Mouse (Mus musculus): Measurements from ENCODE around the gene Krt33b.

Krt33b gene

DNA sequence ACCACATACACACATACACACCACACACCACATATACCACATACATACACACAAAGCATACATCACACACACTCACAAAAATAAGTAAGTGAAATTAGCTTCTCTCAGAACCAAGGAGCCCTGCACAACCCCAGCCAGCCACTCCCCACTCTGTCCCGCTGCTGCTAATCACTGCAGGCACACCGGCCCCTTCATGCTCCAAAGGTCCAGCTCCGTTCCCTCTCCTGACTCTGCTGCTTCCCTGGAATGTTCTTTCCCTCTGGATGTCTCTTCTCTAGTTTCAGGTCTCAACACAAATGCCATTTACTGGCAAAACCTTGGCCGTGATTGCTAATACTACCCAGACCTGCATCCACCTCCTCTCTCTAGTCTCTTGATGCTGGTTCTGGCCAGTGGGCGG is 19.0 kb downstream of the Krt33b start:
- H3K27me3 ChIP-seq (ENCODE audit: control insufficient read depth, insufficient read depth, low read length, poor library complexity, severe bottlenecking): no peaks in the 10 kb centered on the region
- no peaks in the 10 kb centered on the region for H3K36me3 ChIP-seq (ENCODE audit: control insufficient read depth, insufficient read depth, low read length, poor library complexity, severe bottlenecking)
- no peak for DNase-seq (ENCODE audit: low read depth, low spot score)

DNA sequence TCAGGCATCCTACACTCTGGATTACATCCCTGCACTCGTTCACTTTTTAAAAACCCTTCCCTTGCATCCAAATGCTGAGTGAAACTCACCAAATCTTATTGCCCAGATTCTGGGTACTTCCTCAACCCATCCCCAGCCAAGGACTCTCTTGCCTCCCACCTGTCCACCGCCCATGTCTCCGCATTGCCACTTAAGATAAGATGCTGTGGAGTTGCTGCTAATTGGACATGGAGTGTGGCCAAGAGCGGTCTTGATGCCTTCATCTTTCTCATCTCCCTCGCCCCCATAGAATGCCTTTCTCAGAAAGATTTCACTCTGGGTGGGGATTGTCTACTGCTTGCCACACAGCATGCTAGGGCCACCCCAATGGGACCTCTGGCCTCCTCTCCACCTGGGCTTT is 21.3 kb downstream of the Krt33b start:
- Histone ChIP-seq H3K27me3 (ENCODE audit: control insufficient read depth, insufficient read depth, low read length, poor library complexity, severe bottlenecking) (no peaks in the 10 kb centered on the region), H3K36me3 (ENCODE audit: control insufficient read depth, insufficient read depth, low read length, poor library complexity, severe bottlenecking) (no peaks in the 10 kb centered on the region)
- no peak for DNase-seq (ENCODE audit: low read depth, low spot score)

DNA sequence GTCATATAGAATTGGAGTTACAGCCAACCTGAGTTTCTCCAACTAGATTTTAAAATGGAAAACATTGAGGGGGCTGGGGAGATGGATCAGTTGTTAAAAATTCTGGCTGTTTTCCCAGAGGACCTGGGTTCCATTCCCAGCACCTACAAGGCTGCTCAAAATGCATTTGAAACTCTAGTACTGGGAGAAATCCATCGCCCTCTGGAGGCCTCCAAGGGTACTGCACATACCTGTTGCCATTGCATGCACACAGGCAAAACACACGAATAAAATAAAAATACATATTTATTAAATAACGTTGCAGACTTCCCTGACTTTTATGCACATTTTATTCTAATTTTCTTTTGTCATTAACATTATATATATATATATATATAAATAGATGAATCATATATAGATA is 23.0 kb downstream of the Krt33b start:
- Histone ChIP-seq H3K36me3 (ENCODE audit: control insufficient read depth, insufficient read depth, low read length, poor library complexity, severe bottlenecking) (no peaks in the 10 kb centered on the region), H3K27me3 (ENCODE audit: control insufficient read depth, insufficient read depth, low read length, poor library complexity, severe bottlenecking) (no peaks in the 10 kb centered on the region)
- peak; percentile 11 for DNase-seq (ENCODE audit: low read depth, low spot score)

DNA sequence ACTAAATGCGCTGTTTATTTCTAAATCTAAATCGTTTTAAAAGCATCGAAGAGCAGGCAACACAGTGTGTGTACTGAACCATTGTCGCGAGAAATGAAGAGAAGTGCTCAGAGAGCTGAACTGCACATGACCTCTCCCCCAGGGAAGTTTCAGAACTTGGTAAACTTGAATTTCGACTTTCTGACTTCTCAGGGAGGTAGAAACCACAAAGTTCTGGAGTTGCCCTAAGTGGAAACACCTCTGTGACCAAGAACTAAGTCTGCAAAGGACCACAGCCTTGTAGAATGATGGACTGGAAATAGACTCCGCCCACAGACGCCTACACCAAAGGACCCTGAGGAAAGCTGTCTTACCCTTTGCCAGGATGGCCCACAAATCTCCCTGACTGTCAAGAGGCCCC is 23.8 kb downstream of the Krt33b start:
- no peaks in the 10 kb centered on the region for H3K36me3 ChIP-seq (ENCODE audit: control insufficient read depth, insufficient read depth, low read length, poor library complexity, severe bottlenecking)
- no peaks in the 10 kb centered on the region for H3K27me3 ChIP-seq (ENCODE audit: control insufficient read depth, insufficient read depth, low read length, poor library complexity, severe bottlenecking)
- DNase-seq (ENCODE audit: low read depth, low spot score): no peak

DNA sequence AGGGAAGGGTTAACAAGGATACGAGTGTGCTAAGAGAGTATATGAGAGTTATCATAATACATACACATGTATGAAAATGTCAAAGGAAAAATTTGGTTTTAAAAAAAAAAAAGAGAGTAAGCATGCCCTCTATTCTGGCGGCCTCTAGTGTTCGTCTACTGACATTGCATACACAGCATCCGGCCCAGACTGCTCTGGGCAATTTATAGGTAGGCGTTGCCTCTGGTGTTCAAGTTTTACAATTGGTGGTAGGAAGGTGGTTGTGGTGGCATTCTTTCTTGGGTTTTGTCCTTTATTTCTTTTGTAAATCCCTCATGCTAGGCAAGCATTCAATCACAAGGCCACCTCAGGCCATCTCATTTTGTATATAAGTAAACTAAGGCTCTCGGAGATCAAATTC is 24.8 kb downstream of the Krt33b start:
- H3K36me3 ChIP-seq (ENCODE audit: control insufficient read depth, insufficient read depth, low read length, poor library complexity, severe bottlenecking): no peaks in the 10 kb centered on the region
- DNase-seq (ENCODE audit: low read depth, low spot score): peak; percentile 35

DNA sequence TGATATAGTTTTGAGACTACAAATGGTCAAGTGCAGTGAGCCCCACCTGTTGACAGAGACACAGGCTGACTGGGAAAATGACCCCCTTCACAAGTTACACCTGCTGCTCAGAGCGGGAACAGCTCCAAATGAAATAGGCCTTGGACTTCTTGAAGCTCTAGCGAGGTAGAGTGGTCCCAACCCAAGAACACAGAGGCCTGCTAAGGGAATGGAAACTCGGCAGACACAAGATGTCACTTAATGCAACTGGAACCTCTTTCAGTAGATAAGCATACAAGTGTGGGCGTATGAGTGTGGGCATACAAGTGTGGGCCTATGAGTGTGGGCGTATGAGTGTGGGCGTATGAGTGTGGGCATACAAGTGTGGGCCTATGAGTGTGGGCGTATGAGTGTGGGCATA is 30.6 kb downstream of the Krt33b start:
- no peak for DNase-seq (ENCODE audit: low read depth, low spot score)
- H3K36me3 ChIP-seq (ENCODE audit: control insufficient read depth, insufficient read depth, low read length, poor library complexity, severe bottlenecking): no peaks in the 10 kb centered on the region
- no peaks in the 10 kb centered on the region for H3K27me3 ChIP-seq (ENCODE audit: control insufficient read depth, insufficient read depth, low read length, poor library complexity, severe bottlenecking)

More for the DNA sequence above, 24.8 kb downstream of the Krt33b start:
- no peaks in the 10 kb centered on the region for H3K27me3 ChIP-seq (ENCODE audit: control insufficient read depth, insufficient read depth, low read length, poor library complexity, severe bottlenecking)

DNA sequence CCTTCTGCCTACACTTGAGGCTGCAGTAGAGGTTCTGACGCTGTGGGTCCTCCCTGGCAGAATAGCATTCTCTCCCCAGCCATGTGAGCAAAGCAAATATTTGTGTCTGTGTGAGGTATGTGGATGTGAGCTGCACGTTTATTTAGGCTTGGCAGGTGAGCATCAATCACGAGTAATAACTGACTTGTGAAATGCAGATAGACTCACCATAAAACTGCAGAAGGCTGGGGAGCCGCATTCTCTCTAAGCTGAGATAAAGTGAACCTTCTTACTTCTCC is 35.3 kb downstream of the Krt33b start:
- no peaks in the 10 kb centered on the region for H3K27me3 ChIP-seq (ENCODE audit: control insufficient read depth, insufficient read depth, low read length, poor library complexity, severe bottlenecking)
- no peaks in the 10 kb centered on the region for H3K36me3 ChIP-seq (ENCODE audit: control insufficient read depth, insufficient read depth, low read length, poor library complexity, severe bottlenecking)

DNA sequence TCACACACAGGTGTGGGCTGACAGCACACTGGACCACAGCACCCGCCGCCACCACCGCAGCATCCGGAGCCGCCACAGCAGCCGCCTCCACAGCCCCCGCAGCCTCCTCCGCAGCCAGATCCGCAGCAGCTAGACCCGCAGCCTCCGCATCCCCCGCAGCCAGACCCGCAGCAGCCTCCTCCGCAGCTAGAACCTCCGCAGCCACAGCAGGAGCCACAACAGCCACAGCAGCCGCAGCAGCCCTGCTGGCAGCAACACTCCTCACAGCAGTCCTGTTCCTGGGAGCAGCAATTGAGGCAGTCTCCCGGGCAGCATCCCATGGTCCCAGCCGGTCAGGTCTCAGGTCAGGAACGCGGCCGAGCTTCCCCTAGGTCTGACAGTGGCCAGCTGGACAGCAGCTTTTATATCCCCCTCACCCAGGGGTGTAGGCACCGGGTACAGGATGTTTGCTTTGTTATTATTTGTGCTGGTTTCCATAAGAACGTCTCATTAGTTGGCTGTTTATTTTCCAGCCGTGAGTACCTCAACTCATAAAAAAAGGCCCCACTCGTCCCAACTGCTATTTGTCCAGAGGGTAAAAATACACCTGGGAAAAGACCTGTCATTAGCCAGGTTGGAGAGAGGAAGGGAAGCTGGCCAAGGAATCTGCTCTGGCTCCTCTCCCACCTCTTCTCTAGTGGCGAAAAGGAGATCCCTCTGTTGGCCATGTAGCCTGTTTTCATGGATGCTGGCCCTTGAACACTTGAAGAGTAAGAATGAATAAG is 35.9 kb downstream of the Krt33b start, which contains the start of gene Krtap17-1:
TSS of gene Krtap17-1 (minus strand) at position 375 of the 764 bp plus-strand sequence.
- Histone ChIP-seq H3K27me3 (ENCODE audit: control insufficient read depth, insufficient read depth, low read length, poor library complexity, severe bottlenecking) (no peaks in the 10 kb centered on the region), H3K36me3 (ENCODE audit: control insufficient read depth, insufficient read depth, low read length, poor library complexity, severe bottlenecking) (no peaks in the 10 kb centered on the region)
- DNase-seq (ENCODE audit: low read depth, low spot score): no peak

More for the DNA sequence above, 35.3 kb downstream of the Krt33b start:
- no peak for DNase-seq (ENCODE audit: low read depth, low spot score)

DNA sequence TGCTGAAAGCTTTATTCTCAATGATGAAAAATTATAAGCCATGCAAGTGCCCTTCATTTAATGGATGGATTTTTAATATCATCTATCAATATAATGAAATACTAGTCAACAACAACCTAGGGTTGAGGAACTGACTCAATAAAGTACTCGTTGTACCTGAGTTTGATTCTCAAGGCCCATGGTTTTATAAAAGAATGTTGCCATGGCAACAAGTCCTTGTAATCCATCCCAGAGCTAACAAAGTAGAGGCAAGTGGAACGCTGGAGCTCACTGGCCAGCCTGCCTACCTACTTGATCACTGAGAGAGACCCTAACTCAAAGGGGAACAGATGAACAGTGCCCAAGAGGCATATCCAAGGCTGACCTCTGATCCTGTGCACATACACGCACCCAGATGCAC is 39.1 kb downstream of the Krt33b start:
- Histone ChIP-seq H3K36me3 (ENCODE audit: control insufficient read depth, insufficient read depth, low read length, poor library complexity, severe bottlenecking) (no peaks in the 10 kb centered on the region), H3K27me3 (ENCODE audit: control insufficient read depth, insufficient read depth, low read length, poor library complexity, severe bottlenecking) (no peaks in the 10 kb centered on the region)
- DNase-seq (ENCODE audit: low read depth, low spot score): no peak

DNA sequence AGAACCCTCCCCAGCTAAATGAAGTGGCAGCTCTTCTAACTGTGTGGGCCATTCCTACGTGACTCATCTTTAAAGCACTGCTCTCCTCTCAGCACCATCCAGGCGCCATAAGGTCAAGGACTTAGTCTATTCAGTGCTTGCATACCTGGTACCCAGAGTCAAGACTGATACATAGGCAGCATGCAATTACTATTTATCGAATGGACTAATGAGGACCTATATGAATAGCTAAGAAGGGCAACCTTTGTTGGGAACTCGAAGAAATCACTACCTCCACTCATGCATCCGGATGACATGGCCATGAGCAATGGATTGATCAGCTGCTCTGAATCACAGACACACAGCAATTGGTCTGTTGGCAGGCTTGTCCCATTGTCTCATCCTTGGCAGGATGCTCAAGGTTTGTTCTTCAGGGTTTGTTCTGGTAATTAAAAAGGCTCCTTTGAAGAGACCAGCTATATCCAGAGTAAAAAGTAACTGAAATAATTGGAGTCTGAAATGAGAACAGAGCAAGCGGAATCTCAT is 39.7 kb downstream of the Krt33b start:
- no peak for DNase-seq (ENCODE audit: low read depth, low spot score)

DNA sequence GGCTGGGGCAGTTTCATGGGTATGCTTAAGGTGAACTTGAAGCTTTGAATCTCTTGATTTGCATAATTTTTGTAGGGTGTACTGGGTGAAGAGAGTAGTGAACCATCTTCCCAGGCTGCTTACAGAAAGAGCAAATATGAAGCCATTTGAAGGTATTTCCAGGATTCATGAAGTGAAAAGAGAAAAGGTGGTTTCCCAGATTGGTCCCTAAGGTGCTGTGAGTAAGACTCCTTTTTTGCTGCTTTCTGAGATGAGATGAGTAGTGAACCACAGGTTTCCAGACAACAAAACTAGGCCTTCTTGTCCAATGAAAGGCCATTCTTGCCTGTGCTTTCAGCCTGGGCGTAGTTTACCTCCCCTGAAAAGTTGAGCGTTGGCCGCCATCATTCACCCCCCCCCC is 41.1 kb downstream of the Krt33b start:
- H3K27me3 ChIP-seq (ENCODE audit: control insufficient read depth, insufficient read depth, low read length, poor library complexity, severe bottlenecking): no peaks in the 10 kb centered on the region
- no peak for DNase-seq (ENCODE audit: low read depth, low spot score)
- H3K36me3 ChIP-seq (ENCODE audit: control insufficient read depth, insufficient read depth, low read length, poor library complexity, severe bottlenecking): no peaks in the 10 kb centered on the region

More for the DNA sequence above, 39.7 kb downstream of the Krt33b start:
- H3K27me3 ChIP-seq (ENCODE audit: control insufficient read depth, insufficient read depth, low read length, poor library complexity, severe bottlenecking): no peaks in the 10 kb centered on the region
- H3K36me3 ChIP-seq (ENCODE audit: control insufficient read depth, insufficient read depth, low read length, poor library complexity, severe bottlenecking): no peaks in the 10 kb centered on the region

DNA sequence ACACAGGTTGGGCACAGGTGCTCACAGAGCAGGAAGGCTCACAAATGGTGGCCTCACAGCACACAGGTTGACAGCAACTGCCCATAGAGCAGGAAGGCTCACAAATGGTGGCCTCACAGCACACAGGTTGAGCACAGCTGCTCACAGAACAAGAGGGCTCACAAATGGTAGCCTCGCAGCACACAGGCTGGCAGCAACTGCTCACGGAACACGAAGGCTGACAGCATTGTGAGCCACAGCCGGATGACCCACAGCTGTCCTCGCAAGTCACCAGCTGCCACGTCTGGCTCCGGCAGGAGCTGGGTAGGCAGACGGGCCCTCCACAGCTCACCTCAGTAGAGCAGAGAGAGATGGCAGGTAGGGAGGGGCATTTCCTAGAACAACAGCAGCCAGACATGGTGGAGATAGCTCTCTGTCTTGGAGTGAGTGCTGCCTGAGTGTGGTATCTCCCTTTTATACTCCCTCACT is 43.5 kb downstream of the Krt33b start, which contains the start of gene Krtap16-1:
TSS of gene Krtap16-1 (minus strand) at position 418 of the 468 bp plus-strand sequence.
- no peak for DNase-seq (ENCODE audit: low read depth, low spot score)
- Histone ChIP-seq H3K36me3 (ENCODE audit: control insufficient read depth, insufficient read depth, low read length, poor library complexity, severe bottlenecking) (no peaks in the 10 kb centered on the region), H3K27me3 (ENCODE audit: control insufficient read depth, insufficient read depth, low read length, poor library complexity, severe bottlenecking) (no peaks in the 10 kb centered on the region)

DNA sequence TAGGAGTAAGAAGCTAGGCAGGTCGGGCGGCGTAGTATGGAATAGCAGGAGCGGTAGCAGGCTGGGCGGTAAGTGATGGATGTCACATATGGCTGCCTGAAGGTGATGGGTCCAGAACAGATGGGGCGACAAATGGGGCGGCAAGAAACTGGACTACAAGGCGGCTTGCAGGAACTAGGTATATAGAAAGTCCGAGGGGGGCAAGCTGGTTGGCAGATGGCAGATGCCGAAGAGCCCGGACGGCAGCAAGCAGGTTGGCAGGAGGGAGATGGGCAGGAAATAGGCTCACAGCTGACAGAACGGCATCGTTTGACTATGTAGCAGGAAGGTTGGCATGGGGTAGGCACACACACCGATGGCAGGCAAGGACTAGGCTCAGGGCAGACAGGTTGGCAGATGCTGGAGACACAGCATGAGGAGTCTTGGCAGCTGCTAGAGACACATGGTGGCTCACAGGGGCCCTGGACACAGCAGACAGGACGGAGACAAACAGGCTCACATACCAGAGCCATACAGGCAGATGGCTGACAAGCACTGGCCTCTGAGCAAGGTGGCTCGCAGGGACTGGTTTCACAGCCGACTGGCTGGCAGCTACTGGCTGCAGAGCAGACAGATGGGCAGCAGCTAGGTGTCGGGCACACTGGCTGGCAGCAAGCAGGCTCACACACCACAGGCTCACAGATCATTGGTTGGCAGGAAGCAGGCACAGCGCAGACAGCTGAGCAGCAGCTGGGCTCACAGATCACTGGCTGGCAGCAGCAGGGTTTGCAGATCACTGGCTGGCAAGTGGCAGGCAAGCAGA is 44.2 kb downstream of the Krt33b start:
- no peak for DNase-seq (ENCODE audit: low read depth, low spot score)
- H3K36me3 ChIP-seq (ENCODE audit: control insufficient read depth, insufficient read depth, low read length, poor library complexity, severe bottlenecking): no peaks in the 10 kb centered on the region
- H3K27me3 ChIP-seq (ENCODE audit: control insufficient read depth, insufficient read depth, low read length, poor library complexity, severe bottlenecking): no peaks in the 10 kb centered on the region

DNA sequence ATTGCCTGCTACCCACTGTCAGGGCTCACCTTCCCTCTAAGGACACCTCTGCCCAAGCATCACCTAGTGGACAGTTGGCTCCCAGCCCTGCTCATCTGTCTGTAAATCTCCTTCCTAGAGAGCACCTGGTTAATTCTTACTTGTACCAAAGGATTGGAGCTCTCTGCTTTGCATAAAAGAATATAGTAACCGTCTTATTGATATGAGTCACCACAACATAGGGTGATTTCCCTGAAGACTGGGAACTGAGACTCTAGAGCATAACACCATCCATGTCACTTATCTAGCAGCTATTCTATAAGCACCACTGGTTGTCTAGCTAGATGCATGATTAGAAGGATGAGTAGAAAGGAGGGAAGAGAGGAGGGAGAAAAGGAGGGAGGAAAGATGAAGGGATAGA is 46.2 kb downstream of the Krt33b start:
- DNase-seq (ENCODE audit: low read depth, low spot score): no peak
- no peaks in the 10 kb centered on the region for H3K36me3 ChIP-seq (ENCODE audit: control insufficient read depth, insufficient read depth, low read length, poor library complexity, severe bottlenecking)
- no peaks in the 10 kb centered on the region for H3K27me3 ChIP-seq (ENCODE audit: control insufficient read depth, insufficient read depth, low read length, poor library complexity, severe bottlenecking)

DNA sequence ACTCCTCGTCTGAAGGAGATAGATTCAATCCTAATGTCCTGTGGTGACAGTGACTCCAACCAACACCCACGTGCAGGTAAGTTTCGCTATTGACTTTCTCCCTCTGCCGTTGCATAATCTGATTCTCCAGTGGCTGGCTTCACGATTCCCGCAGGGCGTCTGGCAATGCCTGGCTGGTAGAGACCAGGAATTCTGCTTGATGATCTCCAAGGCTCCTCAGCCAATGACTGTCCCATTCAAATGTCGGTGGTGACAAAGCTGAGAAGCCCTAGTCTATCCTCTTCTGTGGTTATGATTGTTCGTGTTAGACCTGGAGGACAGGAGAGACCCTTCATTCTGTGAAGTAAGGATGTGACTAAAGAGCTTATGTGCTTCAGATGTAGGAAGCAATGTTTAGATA is 46.9 kb downstream of the Krt33b start:
- DNase-seq (ENCODE audit: low read depth, low spot score): no peak
- no peaks in the 10 kb centered on the region for H3K27me3 ChIP-seq (ENCODE audit: control insufficient read depth, insufficient read depth, low read length, poor library complexity, severe bottlenecking)
- no peaks in the 10 kb centered on the region for H3K36me3 ChIP-seq (ENCODE audit: control insufficient read depth, insufficient read depth, low read length, poor library complexity, severe bottlenecking)

Data from splenic B cell, adult 2 months (primary cell).